Mouse (Mus musculus): Measurements from ENCODE around the gene Tex13c2. TPM values are rescaled to one million over a fixed set of nuclear protein-coding genes. Genes with fewer than 3 reads are reported as not detected.

Gene Tex13c2
- polyA plus RNA-seq, 1 experiment from 2014 or later = not detected

- Histone ChIP-seq H3K9ac (no peak overlapping the region), H3K4me1 (replicated peaks) (no peaks in the 10 kb centered on the region), H3K9me3 (replicated peaks) (no peaks in the 10 kb centered on the region), H3K4me2 (peak overlapping the region; percentile 51), H3K36me3 (replicated peaks) (no peaks in the 10 kb centered on the region), H3K27me3 (no peaks in the 10 kb centered on the region), H3K4me3 (replicated peaks) (peak overlapping the region; percentile 25; the same call in 1 of the 2 replicates), H3K27ac (replicated peaks) (no peak overlapping the region)
- WGBS (ENCODE audit: insufficient replicate concordance) = 38% methylated on average over 3 of the region's 3 CpGs
- ATAC-seq (ENCODE audit: insufficient read depth) = no peak
These were observed 50.7 kb downstream of the Tex13c2 start for GRCm38 (mm10) chrX:42540030-42540755.

- Histone ChIP-seq H3K4me1 (replicated peaks) (no peaks in the 10 kb centered on the region), H3K9ac (no peak overlapping the region), H3K27ac (replicated peaks) (no peak overlapping the region), H3K36me3 (replicated peaks) (no peaks in the 10 kb centered on the region), H3K4me3 (replicated peaks) (peak overlapping the region; percentile 25; the same call in 1 of the 2 replicates), H3K9me3 (replicated peaks) (no peaks in the 10 kb centered on the region), H3K4me2 (peak overlapping the region; percentile 51), H3K27me3 (no peaks in the 10 kb centered on the region)
- 29% methylated on average over 5 of the region's 5 CpGs for WGBS (ENCODE audit: insufficient replicate concordance)
- no peak for ATAC-seq (ENCODE audit: insufficient read depth)
These were observed 51.2 kb downstream of the Tex13c2 start for GRCm38 (mm10) chrX:42540756-42541053.

Other genes with a start within 250 kb of the Tex13c2 start
- not detected in 2 replicates for gene Sh2d1a, start 12.8 kb downstream of the Tex13c2 start, polyA plus RNA-seq (2015; fragmentation: Nextera tagmentation; extraction: Ambion mirVana)